Mouse (Mus musculus) MEL (cell line): ENCODE measurements around the gene Asah2. TPM values are rescaled to one million over a fixed set of nuclear protein-coding genes. Genes with fewer than 3 reads are reported as not detected.

ENCODE experiments used
- DNase-seq: peaks from one replicate; pipeline ENCODE4 v3.0.0; 2011; ENCODE audit warnings: low read depth, low spot score
- H3K27ac ChIP-seq: 2 replicates; pipeline ENCODE4 v1.5.1; 2012; ENCODE audit warnings: low read depth, mild to moderate bottlenecking, control low read depth, low read length, moderate library complexity; ENCODE audit not compliant: control insufficient read depth
- H3K27me3 ChIP-seq, 2 experiments: fragments of 150-350 bp in 1 of 2; sonication (generic) in 1 of 2; 2 replicates each; pipeline ENCODE4 v1.6.1; 2012; ENCODE audit warnings: low read length in 2 of 2, mild to moderate bottlenecking in 2 of 2, improper control_type of control experiment in 1 of 2, moderate library complexity in 1 of 2; ENCODE audit not compliant: insufficient read depth in 2 of 2, control insufficient read depth in 1 of 2
- H3K36me3 ChIP-seq, 2 experiments: 2 replicates each; pipeline ENCODE4 v1.6.1; 2012 to 2014; ENCODE audit warnings: low read length in 2 of 2, improper control_type of control experiment in 1 of 2, inconsistent platforms in 1 of 2, mild to moderate bottlenecking in 1 of 2; ENCODE audit not compliant: insufficient read depth in 2 of 2, control insufficient read depth in 1 of 2
- H3K4me1 ChIP-seq, 2 experiments: fragments of 150-350 bp in 1 of 2; sonication (generic) in 1 of 2; 2 replicates each; pipeline ENCODE4 v1.6.1; 2012; ENCODE audit warnings: low read length in 2 of 2, improper control_type of control experiment in 1 of 2, mild to moderate bottlenecking in 1 of 2; ENCODE audit not compliant: insufficient read depth in 2 of 2, control insufficient read depth in 1 of 2
- H3K4me3 ChIP-seq, 2 experiments: fragments of 150-350 bp in 1 of 2; sonication (generic) in 1 of 2; 2 replicates each; pipeline ENCODE4 v1.5.1; 2012; ENCODE audit warnings: low read depth in 2 of 2, low read length in 2 of 2, mild to moderate bottlenecking in 2 of 2, moderate library complexity in 2 of 2, control low read depth in 1 of 2, improper control_type of control experiment in 1 of 2; ENCODE audit not compliant: control insufficient read depth in 1 of 2, insufficient read depth in 1 of 2
- H3K79me2 ChIP-seq: 2 replicates; pipeline ENCODE4 v1.6.1; 2012; ENCODE audit warnings: mild to moderate bottlenecking, low read length, moderate library complexity; ENCODE audit not compliant: control insufficient read depth, poor library complexity, insufficient read depth
- H3K9ac ChIP-seq: 2 replicates; pipeline ENCODE4 v1.6.1; 2012; ENCODE audit warnings: low read depth, mild to moderate bottlenecking, control low read depth, low read length, moderate library complexity; ENCODE audit not compliant: control insufficient read depth, poor library complexity, severe bottlenecking
- H3K9me3 ChIP-seq: fragments of 150-350 bp; sonication (generic); replicated peaks from 2 replicates; pipeline ENCODE4 v1.6.1; 2012; ENCODE audit warnings: mild to moderate bottlenecking, low read length, improper control_type of control experiment, moderate library complexity; ENCODE audit not compliant: insufficient read depth
- BHLHE40 ChIP-seq: IDR thresholded peaks from 2 replicates; pipeline ENCODE4 v1.6.1; 2012; ENCODE audit warnings: low read depth, mild to moderate bottlenecking, inconsistent platforms, low read length, improper control_type of control experiment, borderline replicate concordance
- CHD1 ChIP-seq: IDR thresholded peaks from 2 replicates; pipeline ENCODE4 v1.6.1; 2012; ENCODE audit warnings: low read depth, mild to moderate bottlenecking, inconsistent platforms, low read length, improper control_type of control experiment
- CHD2 ChIP-seq: IDR thresholded peaks from 2 replicates; pipeline ENCODE4 v1.6.1; 2011; ENCODE audit warnings: low read length, improper control_type of control experiment
- CTCF ChIP-seq, 3 experiments: IDR thresholded peaks in 2 of 3; conservative IDR thresholded peaks in 1 of 3; 2 replicates each; pipeline ENCODE4 v1.5.1; 2011 to 2012; ENCODE audit warnings: low read length in 3 of 3, low read depth in 2 of 3, mild to moderate bottlenecking in 2 of 3, improper control_type of control experiment in 1 of 3, inconsistent platforms in 1 of 3, mixed read lengths in 1 of 3, moderate library complexity in 1 of 3; ENCODE audit not compliant: control insufficient read depth in 1 of 3, insufficient read depth in 1 of 3, poor library complexity in 1 of 3, severe bottlenecking in 1 of 3
- ELF1 ChIP-seq: IDR thresholded peaks from 2 replicates; pipeline ENCODE4 v1.6.1; 2014; ENCODE audit warnings: low read depth, mild to moderate bottlenecking, inconsistent platforms, low read length, improper control_type of control experiment, moderate library complexity
- EP300 ChIP-seq, 2 experiments: IDR thresholded peaks; 2 replicates each; pipeline ENCODE4 v1.6.1; 2011; ENCODE audit warnings: improper control_type of control experiment in 2 of 2, low read length in 2 of 2, low read depth in 1 of 2, mild to moderate bottlenecking in 1 of 2
- ETS1 ChIP-seq: IDR thresholded peaks from 2 replicates; pipeline ENCODE4 v1.6.1; 2012; ENCODE audit warnings: low read depth, mild to moderate bottlenecking, inconsistent platforms, low read length, improper control_type of control experiment, moderate library complexity
- GATA1 ChIP-seq: IDR thresholded peaks from 2 replicates; pipeline ENCODE4 v1.6.1; 2011; ENCODE audit warnings: low read depth, low read length, improper control_type of control experiment
- HCFC1 ChIP-seq: IDR thresholded peaks from 2 replicates; pipeline ENCODE4 v1.6.1; 2012; ENCODE audit warnings: low read depth, mild to moderate bottlenecking, inconsistent platforms, low read length, improper control_type of control experiment, moderate library complexity
- KAT2A ChIP-seq: conservative IDR thresholded peaks from 2 replicates; pipeline ENCODE4 v1.6.1; 2012; ENCODE audit warnings: low read depth, low read length, improper control_type of control experiment, inconsistent platforms
- MAFK ChIP-seq: IDR thresholded peaks from 2 replicates; pipeline ENCODE4 v1.6.1; 2011; ENCODE audit warnings: low read depth, mild to moderate bottlenecking, low read length, improper control_type of control experiment, borderline replicate concordance
- MAX ChIP-seq: IDR thresholded peaks from 2 replicates; pipeline ENCODE4 v1.6.1; 2011; ENCODE audit warnings: low read length, improper control_type of control experiment
- MEF2A ChIP-seq: IDR thresholded peaks from 2 replicates; pipeline ENCODE4 v1.6.1; 2014; ENCODE audit warnings: low read depth, mild to moderate bottlenecking, inconsistent platforms, low read length, improper control_type of control experiment; ENCODE audit not compliant: poor library complexity, insufficient replicate concordance, severe bottlenecking; ENCODE audit errors: extremely low read depth
- MYB ChIP-seq: IDR thresholded peaks from 2 replicates; pipeline ENCODE4 v1.6.1; 2011; ENCODE audit warnings: mild to moderate bottlenecking, low read depth, low read length, improper control_type of control experiment
- POLR2A ChIP-seq, 2 experiments: IDR thresholded peaks; 2 replicates each; pipeline ENCODE4 v1.6.1; 2011 to 2012; ENCODE audit warnings: low read length in 2 of 2, mild to moderate bottlenecking in 2 of 2, control low read depth in 1 of 2, improper control_type of control experiment in 1 of 2, low read depth in 1 of 2, moderate library complexity in 1 of 2; ENCODE audit not compliant: control insufficient read depth in 1 of 2, insufficient read depth in 1 of 2, poor library complexity in 1 of 2
- POLR2AphosphoS5 ChIP-seq: IDR thresholded peaks from 2 replicates; pipeline ENCODE4 v1.6.1; 2012; ENCODE audit warnings: low read depth, borderline replicate concordance, mild to moderate bottlenecking, inconsistent platforms, low read length, moderate library complexity, mixed read lengths
- RCOR1 ChIP-seq: IDR thresholded peaks from 2 replicates; pipeline ENCODE4 v1.6.1; 2012; ENCODE audit warnings: low read depth, mild to moderate bottlenecking, inconsistent platforms, low read length, improper control_type of control experiment
- SIN3A ChIP-seq: IDR thresholded peaks from 2 replicates; pipeline ENCODE4 v1.6.1; 2012; ENCODE audit warnings: low read length, improper control_type of control experiment, inconsistent platforms
- SMC3 ChIP-seq: IDR thresholded peaks from 2 replicates; pipeline ENCODE4 v1.6.1; 2011; ENCODE audit warnings: low read depth, low read length, improper control_type of control experiment
- TBP ChIP-seq: IDR thresholded peaks from 2 replicates; pipeline ENCODE4 v1.8.0; 2011; ENCODE audit warnings: low read depth, low read length, improper control_type of control experiment
- TCF12 ChIP-seq: IDR thresholded peaks from 2 replicates; pipeline ENCODE4 v1.6.1; 2014; ENCODE audit warnings: low read depth, mild to moderate bottlenecking, inconsistent platforms, low read length, improper control_type of control experiment, moderate library complexity
- UBTF ChIP-seq: IDR thresholded peaks from 2 replicates; pipeline ENCODE4 v1.6.1; 2012; ENCODE audit warnings: low read depth, mild to moderate bottlenecking, inconsistent platforms, low read length, improper control_type of control experiment, moderate library complexity, borderline replicate concordance; ENCODE audit not compliant: insufficient read depth
- USF2 ChIP-seq, 2 experiments: IDR thresholded peaks; 2 replicates each; pipeline ENCODE4 v1.6.1; 2011 to 2012; ENCODE audit warnings: improper control_type of control experiment in 2 of 2, low read length in 2 of 2, borderline replicate concordance in 1 of 2, inconsistent platforms in 1 of 2, low read depth in 1 of 2, mild to moderate bottlenecking in 1 of 2; ENCODE audit not compliant: insufficient read depth in 1 of 2
- ZC3H11A ChIP-seq: IDR thresholded peaks from 2 replicates; pipeline ENCODE4 v1.6.1; 2012; ENCODE audit warnings: low read depth, mild to moderate bottlenecking, inconsistent platforms, low read length, improper control_type of control experiment
- ZKSCAN1 ChIP-seq: IDR thresholded peaks from 2 replicates; pipeline ENCODE4 v1.6.1; 2012; ENCODE audit warnings: low read depth, mild to moderate bottlenecking, inconsistent platforms, low read length, improper control_type of control experiment, moderate library complexity
- ZNF384 ChIP-seq: IDR thresholded peaks from 2 replicates; pipeline ENCODE4 v1.6.1; 2012; ENCODE audit warnings: low read depth, mild to moderate bottlenecking, inconsistent platforms, low read length, improper control_type of control experiment
- polyA plus RNA-seq, 2 experiments: library from polyadenylated mRNA; stranded (reverse) in 1 of 2; unstranded in 1 of 2; fragments of >175 nt in 1 of 2; fragments of >200 nt in 1 of 2; gene quantifications; 2 replicates each; pipeline versions ENCODE4 v1.2.1 to v1.2.4; 2012; ENCODE audit warnings: low replicate concordance in 2 of 2, low read depth in 1 of 2; ENCODE audit not compliant: insufficient read length in 2 of 2, insufficient read depth in 1 of 2, missing spikeins in 1 of 2
- total RNA-seq: library from RNA; depleted of rRNA; stranded (reverse); fragments of 300-350 nt; gene quantifications from 2 replicates; pipeline ENCODE4 v1.2.3, GENCODE M21; 2012

The Asah2 gene
- total and polyA plus RNA-seq, 3 experiments: 0.58 to 1.3 TPM; not detected in 1

DNA sequence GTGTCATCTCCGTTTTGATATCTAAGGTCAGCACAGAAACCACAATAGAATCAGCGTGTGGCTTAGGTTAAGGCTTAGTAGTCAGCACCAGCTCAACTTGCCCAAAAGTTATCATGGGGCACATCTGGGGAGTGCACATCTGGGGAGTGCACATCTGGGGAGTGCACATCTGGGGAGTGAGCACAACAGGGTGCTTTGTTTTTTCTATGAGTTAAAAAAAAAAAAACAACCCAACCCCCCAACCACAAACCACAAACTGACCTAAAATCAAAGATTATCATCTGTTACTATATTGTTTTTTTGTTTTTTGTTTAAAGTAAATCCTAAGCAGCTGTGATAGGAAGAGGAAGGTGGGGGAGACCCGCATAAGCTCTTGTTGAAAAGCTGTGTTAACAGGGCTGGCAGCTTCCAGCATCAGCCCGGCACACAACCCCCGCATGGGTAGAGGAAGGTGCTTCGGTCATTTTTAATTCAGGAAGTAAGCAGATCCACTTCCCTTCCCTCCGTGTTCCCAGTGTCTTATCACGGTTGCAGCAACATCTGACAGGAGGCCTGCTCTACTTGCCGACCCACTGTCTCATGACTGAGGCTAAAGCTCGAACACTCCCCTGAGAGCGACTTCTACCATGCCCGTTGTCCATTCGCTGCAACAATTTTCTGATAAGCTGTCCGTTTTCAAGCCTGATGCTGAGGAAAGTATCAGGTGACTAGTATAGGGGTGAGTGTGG is 30.5 kb upstream of the Asah2 start (continued):
- no peak for TF ChIP-seq MAFK
- TF ChIP-seq TBP: no peak
- no peak for TF ChIP-seq ELF1
- TF ChIP-seq ZNF384: peak; percentile 78
- 0 out of 2 replicates have a peak, but pooled peaks have one; percentile 40 for TF ChIP-seq MAX
- peak; percentile 44; the same call in 1 of the 2 replicates for TF ChIP-seq ETS1
- no peak for TF ChIP-seq MEF2A
- no peak for TF ChIP-seq ZKSCAN1
- no peak for TF ChIP-seq UBTF
- TF ChIP-seq POLR2A (IDR thresholded peaks at IDR 0.05; ENCODE audit: control insufficient read depth in 1 of 2, insufficient read depth in 1 of 2, low read depth in 1 of 2, low read length in 2 of 2, poor library complexity in 1 of 2): no peak
- no peak for TF ChIP-seq HCFC1
- TF ChIP-seq BHLHE40: 0 out of 2 replicates have a peak, but pooled peaks have one; percentile 5
- peak; percentile 31; the same call in 1 of the 2 replicates for TF ChIP-seq GATA1
- TF ChIP-seq CHD2: no peak
- no peak for TF ChIP-seq USF2 (IDR thresholded peaks at IDR 0.05; ENCODE audit: borderline replicate concordance in 1 of 2, insufficient read depth in 1 of 2, low read depth in 1 of 2, low read length in 2 of 2)
- peak; percentile 40; the same call in 1 of the 2 replicates for TF ChIP-seq SIN3A
- TF ChIP-seq MYB: no peak

DNA sequence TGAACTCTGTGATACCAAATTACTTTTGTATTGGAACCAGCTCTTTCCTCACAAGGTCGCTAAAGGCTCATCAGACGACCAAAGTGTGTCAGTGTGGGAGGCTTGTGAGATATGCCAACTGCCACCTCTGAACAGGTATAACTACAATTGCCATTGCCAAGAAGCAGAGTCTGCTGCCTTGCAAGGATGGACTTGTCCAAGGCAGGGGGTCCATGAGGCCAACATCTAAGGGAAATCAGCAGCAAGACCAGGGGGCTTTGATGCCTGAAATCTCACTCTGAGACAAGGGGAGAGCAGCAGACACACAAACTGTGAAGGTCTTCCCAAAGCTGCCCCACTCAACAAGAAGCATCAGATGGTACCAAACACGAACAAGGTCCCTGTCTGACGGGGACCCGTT is 29.9 kb upstream of the Asah2 start:
- DNase-seq: no peak
- H3K79me2 ChIP-seq: 0 out of 2 replicates have a peak, but pooled peaks cover 4% of the 10 kb centered on the region
- H3K36me3 ChIP-seq: peaks cover 4 to 18% of the 10 kb centered on the region in 2 experiments; a peak in 3 of 4 replicates
- H3K27ac ChIP-seq: no peak overlapping the region
- H3K9ac ChIP-seq: no peak overlapping the region
- H3K4me1 ChIP-seq: peaks cover 10 to 23% of the 10 kb centered on the region in 2 experiments
- no peak overlapping the region for H3K4me3 ChIP-seq
- no peaks in the 10 kb centered on the region for H3K9me3 ChIP-seq
- H3K27me3 ChIP-seq: no peaks in the 10 kb centered on the region
- no peak for TF ChIP-seq USF2 (IDR thresholded peaks at IDR 0.05; ENCODE audit: borderline replicate concordance in 1 of 2, insufficient read depth in 1 of 2, low read depth in 1 of 2, low read length in 2 of 2)
- TF ChIP-seq RCOR1: no peak
- TF ChIP-seq POLR2AphosphoS5: no peak
- TF ChIP-seq HCFC1: no peak
- no peak for TF ChIP-seq TCF12
- no peak for TF ChIP-seq ETS1
- no peak for TF ChIP-seq MAX
- TF ChIP-seq ZKSCAN1: no peak
- no peak for TF ChIP-seq CHD2
- TF ChIP-seq KAT2A: no peak
- TF ChIP-seq ZC3H11A: no peak
- TF ChIP-seq SMC3: no peak
- TF ChIP-seq EP300 (IDR thresholded peaks at IDR 0.05; ENCODE audit: low read depth in 1 of 2, low read length in 2 of 2): no peak
- TF ChIP-seq CHD1: no peak
- TF ChIP-seq ELF1: no peak
- TF ChIP-seq CTCF (IDR thresholded peaks at IDR 0.05 in 2 of 3, conservative IDR thresholded peaks at IDR 0.05 in 1 of 3; ENCODE audit: control insufficient read depth in 1 of 3, insufficient read depth in 1 of 3, low read depth in 2 of 3, low read length in 3 of 3, poor library complexity in 1 of 3, severe bottlenecking in 1 of 3): no peak
- no peak for TF ChIP-seq ZNF384
